Mouse (Mus musculus): ENCODE results near the gene Gm13089.
"Not testable (repeated sequence)": the region's sequence is repeated elsewhere in the genome, so short reads cannot be mapped to it uniquely, and the experiment has no call there.

The Gm13089 gene

GRCm38 (mm10) chr4:143702611-143703010 is at the start of gene Gm13089:
Gene Gm13089 (minus strand): TSS chr4:143702711.
- DNase-seq (ENCODE audit: low read depth, low spot score), result no peak

- no peak for DNase-seq (ENCODE audit: low read depth, low spot score)
Measured at GRCm38 (mm10) chr4:143719155-143719554, 16.6 kb upstream of the Gm13089 start, which contains the start of gene Gm13078. Gene Gm13078 (plus strand): TSS chr4:143719455.

- DNase-seq (ENCODE audit: low read depth, low spot score), result not testable (repeated sequence)
Measured at GRCm38 (mm10) chr4:143657146-143657545, 45.4 kb downstream of the Gm13089 start, which contains the start of gene Gm13088. Gene Gm13088 (minus strand): TSS chr4:143657246.
